Mouse (Mus musculus) MN1 (cell line): ENCODE data around the gene Rrp36.

Experiments
- DNase-seq: peaks from one replicate; pipeline ENCODE4 v3.0.0-alpha.2; 2016; ENCODE audit warnings: low spot score

The Rrp36 gene

GRCm38 (mm10) chr17:46685913-46686312, 11.8 kb upstream of the Rrp36 start:
- no peak for DNase-seq

DNA sequence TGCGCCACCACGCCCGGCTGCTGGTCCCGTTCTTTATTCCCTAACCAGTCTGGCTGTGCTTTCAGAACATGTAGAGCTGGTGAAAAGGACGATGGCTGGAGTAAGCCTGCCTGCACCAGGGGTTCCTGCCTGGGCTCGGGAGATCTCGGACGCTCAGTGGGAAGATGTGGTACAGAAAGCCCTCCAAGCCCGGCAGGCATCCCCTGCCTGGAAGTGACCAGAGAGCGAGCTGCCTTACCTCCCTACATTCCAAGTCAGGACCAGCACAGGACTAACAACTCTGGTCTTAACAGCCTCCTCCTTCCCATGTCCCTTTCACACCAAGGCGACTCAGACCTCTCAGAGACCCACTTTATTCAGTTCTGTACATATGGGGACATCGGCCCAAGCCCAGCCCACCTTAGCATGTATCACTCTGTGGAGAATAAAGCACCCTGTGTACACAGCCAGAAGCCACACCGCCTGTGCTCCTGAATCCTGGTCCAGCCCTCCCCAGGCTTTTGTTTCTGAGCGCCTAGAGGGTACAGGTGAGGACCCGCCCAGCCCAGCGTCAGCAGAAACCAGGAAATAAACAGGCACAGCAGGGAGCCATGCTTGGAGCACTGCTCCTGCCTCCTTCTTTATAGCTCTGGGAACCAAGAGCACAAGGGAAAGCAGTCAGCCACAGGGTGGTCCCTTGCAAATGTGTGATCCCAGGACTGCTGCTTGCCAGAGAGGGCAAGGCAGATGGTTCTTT, 8.7 kb upstream of the Rrp36 start:
- no peak for DNase-seq

DNA sequence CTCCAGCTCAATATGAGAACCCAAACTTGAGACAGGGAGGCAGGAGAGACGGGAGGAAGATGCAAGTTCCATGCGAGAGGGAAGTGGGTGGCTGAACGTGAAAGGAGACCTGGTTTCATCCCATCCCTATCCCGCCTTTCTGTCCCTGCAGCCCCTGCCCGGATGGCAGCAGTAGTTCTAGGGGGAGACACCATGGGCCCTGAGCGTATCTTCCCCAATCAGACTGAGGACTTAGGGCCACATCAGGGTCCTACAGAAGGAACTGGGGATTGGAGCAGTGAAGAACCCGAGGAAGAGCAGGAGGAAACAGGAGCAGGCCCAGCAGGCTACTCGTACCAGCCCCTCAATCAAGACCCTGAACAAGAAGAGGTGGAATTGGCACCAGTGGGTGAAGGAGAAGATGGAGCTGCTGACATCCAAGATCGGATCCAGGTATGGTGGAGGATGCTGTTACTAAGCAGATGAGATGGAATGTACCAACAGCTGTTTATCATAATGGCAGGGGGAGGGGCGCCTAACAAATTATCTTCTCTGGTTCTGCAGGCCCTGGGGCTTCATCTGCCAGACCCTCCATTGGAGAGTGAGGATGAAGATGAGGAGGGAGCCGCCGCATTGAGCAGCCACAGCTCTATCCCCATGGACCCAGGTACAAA, 7.4 kb upstream of the Rrp36 start:
- no peak for DNase-seq

DNA sequence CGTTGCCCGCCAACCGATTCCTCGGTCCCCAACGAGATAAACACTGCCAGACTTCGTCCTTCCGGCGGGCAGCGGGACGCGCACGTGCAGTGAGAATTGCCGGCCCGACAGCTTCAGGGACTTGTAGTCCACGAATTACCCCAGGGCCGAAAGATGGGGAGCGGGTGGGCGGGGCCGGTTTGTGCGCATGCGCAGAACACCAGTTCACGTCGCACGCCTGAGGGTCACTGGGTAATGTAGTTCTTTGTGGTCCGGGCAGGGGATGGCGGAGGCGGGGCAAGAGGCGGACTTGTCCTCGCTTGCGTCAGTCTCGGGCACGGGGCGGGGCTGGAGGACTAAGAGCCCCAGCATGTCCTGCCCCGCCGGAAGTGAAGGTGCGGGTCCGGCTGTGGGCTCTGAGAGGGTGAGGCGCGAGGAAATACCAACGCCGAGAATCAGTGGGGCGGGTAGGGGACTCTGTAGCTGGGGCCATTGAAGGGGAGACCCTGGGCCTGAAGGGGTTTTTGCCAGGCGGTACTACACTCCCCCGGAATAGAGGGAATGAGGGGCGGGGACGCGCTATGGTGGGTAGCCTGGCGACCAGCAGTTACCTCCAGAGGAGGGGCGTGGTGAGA, 6.7 kb upstream of the Rrp36 start, which contains the start of gene Klhdc3:
Gene Klhdc3 (minus strand): TSS at position 155 of the 614 bp plus-strand sequence.
- DNase-seq, result peak; percentile 99

DNA sequence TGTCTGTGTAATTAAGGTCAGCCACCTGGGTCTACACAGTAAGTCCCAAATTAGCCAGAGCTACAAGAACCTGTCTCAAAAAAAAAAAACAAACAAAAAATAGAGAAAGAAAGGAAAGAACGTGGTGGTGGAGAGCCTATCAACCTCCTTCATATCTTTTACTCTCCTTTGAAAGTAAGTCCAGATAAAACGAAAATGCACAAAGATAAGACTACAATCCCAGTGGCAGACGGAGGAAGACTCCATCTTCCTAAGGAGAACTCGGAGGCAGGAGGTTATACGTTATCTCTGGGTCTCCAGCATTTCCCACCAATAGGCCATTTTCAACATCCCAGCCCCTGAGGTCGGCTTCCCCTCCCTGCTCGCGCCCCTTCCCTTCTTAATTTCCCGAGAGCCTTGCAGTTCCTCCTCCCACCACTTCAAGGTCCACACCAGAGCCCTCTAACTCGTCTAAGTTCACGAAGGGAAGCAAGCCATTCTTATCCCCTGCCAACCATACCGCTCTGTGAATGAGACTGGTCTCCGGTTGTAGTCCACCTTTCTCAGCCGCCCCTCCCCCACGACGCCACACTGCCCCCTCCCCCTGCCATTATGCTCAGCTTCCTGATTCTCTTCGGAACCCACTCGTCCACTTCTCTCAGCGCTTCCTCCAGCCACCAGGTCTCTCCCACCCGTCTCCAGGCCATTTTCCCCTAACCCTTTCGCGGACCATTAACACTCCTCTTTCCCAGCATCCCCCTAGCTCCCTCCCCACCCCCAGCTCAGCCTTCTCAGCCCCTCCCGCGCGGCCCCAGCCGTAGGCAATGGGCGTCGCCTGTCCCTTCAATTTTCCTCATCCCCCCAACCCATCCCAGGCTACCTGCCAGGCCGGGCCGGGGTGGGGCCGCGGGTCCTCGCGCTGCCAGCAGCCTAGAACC, 5.9 kb upstream of the Rrp36 start:
- peak; percentile 75 for DNase-seq

- DNase-seq, result no peak
These were observed 4.8 kb upstream of the Rrp36 start for GRCm38 (mm10) chr17:46678911-46679310.

DNA sequence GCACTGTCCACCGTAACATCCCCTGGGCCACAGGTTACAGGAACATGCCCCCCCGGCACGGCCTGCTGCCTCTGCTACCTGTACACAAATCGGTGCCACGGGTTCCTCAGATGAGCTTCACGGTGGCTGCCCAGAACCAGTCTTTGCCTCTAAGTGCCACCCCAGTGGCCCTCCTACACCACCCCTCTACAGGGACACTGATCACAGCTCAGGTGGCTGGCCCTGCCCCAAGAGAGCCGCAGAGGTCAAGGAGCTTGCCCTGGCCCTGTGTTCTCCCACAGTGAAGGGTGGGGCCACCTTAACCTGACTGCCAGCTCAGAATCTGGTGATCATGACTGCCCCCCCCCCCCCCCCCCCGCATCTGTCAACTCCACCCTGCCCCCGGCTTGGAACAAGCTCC, 4.3 kb upstream of the Rrp36 start, which contains the start of gene Mea1:
Gene Mea1 (plus strand): TSS at position 378 of the 400 bp plus-strand sequence.
- no peak for DNase-seq

GRCm38 (mm10) chr17:46674530-46675283, 555 bp upstream of the Rrp36 start:
- no peak for DNase-seq

GRCm38 (mm10) chr17:46669911-46670310, 4.2 kb downstream of the Rrp36 start:
- no peak for DNase-seq

DNA sequence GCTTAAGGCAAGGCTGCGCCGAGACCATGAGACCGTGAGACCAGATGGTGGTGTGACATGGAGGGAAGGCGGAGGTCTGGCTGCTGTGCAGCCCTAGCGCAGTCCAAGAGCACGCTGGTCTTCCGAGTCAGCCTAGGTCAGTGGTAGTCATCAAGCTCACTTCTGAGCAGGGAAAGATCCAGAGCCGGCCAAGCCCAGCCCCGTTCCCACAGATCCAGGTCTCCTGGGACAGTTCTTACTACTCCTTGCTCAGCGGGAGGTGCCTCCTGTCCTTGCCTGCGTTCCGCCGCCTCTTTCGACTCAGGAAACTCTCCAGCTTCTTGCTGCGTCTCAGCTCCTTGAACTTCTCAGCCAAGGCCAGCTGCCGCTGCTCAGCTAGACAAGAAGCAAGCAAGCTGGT, 6.4 kb downstream of the Rrp36 start:
- DNase-seq, result no peak

- peak; percentile 50 for DNase-seq
These were observed 11.4 kb downstream of the Rrp36 start for GRCm38 (mm10) chr17:46662730-46663129.

DNA sequence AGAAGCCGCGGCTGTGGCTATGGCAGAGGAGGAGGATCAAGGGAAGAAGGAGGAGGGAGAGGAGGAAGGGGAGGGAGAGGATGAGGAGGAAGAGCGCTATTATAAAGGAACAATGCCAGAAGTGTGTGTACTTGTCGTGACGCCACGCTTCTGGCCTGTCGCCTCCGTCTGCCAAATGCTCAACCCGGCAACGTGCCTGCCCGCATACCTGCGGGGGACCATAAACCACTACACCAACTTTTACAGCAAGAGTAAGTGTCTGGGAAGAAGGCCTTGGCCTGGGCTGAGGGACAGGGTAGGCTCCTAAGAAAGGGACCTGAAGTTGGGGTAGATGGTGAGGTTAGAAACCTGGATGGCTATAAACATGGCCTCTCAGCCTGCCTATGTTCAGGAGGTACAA, 12.2 kb downstream of the Rrp36 start:
- no peak for DNase-seq

- peak; percentile 67 for DNase-seq
These were observed 12.8 kb downstream of the Rrp36 start for GRCm38 (mm10) chr17:46661351-46661750.

GRCm38 (mm10) chr17:46656054-46656453, 18.1 kb downstream of the Rrp36 start:
- DNase-seq, result no peak

DNA sequence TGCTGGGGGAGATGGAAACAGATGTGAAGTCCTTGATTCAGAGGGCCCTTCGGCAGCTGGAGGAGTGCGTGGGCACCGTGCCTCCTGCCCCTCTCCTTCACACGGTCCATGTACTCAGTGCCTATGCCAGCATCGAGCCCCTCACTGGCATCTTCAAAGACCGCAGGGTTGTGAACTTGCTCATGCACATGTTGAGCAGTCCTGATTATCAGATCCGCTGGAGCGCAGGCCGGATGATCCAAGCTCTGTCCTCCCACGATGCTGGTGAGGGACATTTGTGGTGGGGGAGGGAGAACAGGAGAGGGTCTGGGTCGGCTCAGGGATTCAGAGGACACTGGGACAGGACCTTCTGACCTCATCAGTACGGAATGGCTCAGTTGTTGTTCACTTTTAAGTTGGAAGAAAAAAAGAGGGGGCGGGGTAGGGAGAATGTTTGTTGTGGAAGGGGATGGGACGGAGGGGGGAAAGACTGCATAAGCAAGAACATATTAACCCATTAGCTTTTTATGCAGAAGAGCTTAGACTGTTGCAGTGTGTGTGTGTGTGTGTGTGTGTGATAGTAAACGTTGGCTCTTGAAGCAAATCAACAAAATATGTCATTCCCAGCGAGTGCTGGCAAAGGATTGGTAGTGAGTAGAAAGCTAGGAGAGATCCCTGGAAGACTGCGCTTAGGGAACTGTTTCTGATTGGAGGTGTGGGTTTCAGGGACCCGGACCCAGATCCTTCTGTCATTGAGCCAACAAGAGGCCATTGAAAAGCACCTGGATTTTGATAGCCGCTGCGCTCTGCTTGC, 22.2 kb downstream of the Rrp36 start:
- DNase-seq, result no peak

DNA sequence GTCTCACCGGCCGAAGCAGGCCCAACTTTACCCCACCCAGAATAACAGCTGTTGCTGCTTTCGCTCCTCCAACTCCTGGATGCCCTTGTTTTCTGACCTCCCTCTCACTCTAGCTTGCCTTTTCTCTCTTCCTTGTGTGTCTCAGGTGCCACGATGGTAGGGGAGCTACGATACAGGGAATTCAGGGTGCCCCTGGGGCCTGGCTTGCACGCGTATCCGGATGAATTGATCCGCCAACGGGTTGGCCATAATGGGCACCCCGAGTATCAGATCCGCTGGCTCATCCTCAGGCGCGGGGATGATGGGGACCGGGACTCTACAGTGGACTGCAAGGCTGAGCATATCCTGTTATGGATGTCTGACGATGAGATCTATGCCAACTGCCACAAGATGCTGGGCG, 22.9 kb downstream of the Rrp36 start:
- no peak for DNase-seq

DNA sequence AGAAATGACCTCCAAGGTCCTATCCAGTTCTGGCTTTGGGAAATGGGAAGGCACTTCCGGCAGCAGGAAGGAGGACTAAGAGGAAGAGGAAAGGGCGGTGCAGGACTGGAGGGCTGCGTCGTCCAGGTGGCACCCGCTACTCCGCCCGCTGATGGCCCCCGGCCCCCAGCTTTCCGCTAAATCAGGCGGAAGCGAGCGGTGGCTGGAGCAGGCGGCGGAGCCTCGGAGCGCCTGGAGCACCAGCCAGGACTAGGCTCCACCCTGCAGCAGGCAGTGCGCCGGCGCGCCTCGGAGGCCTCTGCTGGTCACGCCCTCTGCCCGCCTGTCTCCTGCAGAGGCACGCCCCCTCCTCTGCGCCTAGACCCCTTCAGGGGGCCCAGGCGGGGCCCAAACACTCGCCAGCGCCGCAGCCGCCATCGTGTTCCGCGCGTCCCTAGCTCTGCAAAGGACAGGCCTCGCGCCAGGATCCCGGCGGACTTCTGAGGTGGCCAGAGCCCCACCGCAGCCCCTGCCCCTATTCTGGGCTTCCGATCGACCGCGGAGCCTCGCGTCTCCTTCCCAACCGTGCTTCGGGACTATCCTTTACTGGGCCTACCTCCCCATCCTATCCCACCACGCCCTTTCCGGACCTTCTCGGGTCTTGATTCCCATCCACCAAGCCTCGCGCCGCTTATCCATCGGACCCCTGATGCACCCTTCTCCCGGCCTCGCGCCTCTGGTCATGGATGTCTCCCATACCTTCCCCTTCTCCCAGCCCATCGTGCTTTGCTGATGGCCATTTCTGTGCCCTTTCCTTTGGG, 23.7 kb downstream of the Rrp36 start, which contains the start of gene Cul7:
Gene Cul7 (plus strand): TSS at position 106 of the 800 bp plus-strand sequence.
- peak; percentile 95 for DNase-seq

GRCm38 (mm10) chr17:46649811-46650210, 24.3 kb downstream of the Rrp36 start:
- no peak for DNase-seq

- DNase-seq, result no peak
These were observed 25.7 kb downstream of the Rrp36 start for GRCm38 (mm10) chr17:46648436-46648835.

- no peak for DNase-seq
These were observed 26.9 kb downstream of the Rrp36 start for GRCm38 (mm10) chr17:46647279-46647678.
